Comparison of ENCODE assay signal across 22 mouse cellular contexts in genomic region chr16:43443034-43443433, GRCm38 (mm10).
DNase-seq lines count a peak whose midpoint lies in the region; ATAC-seq lines count a peak whose summit lies in the region.
"Had no signal": no experiment of that assay in that cellular context is flagged by ENCODE, and none has a peak within 500 bp of the region (broad histone marks: within the 10 kb centered on the region; RNA-seq: fewer than 3 reads in every experiment).

No protein-coding gene starts in this region.

- ATAC-seq in forebrain, embryonic 13.5 days: peak; percentile 33; the same call in 1 of the 2 replicates
- ATAC-seq in midbrain, embryonic 11.5 days (ENCODE audit: low FRiP score): peak; percentile 63; the same call in 1 of the 2 replicates
- peak; percentile 63; the same call in 1 of the 2 replicates for ATAC-seq in midbrain, embryonic 13.5 days
- ATAC-seq: intestine, postnatal 0 days; liver, postnatal 0 days had no signal

- no peak overlapping the region for H3K9ac ChIP-seq in forebrain, embryonic 13.5 days
- H3K9ac ChIP-seq in midbrain, embryonic 11.5 days (ENCODE audit: low read length): no peak overlapping the region
- H3K9ac ChIP-seq in midbrain, embryonic 13.5 days (replicated peaks): no peak overlapping the region
- H3K9ac ChIP-seq: limb, embryonic 12.5 days; liver, postnatal 0 days; neural tube, embryonic 13.5 days had no signal

- H3K27me3 ChIP-seq in forebrain, embryonic 13.5 days: no peaks in the 10 kb centered on the region
- no peaks in the 10 kb centered on the region for H3K27me3 ChIP-seq in forebrain, embryonic 10.5 days (ENCODE audit: poor library complexity, severe bottlenecking)
- no peaks in the 10 kb centered on the region for H3K27me3 ChIP-seq in midbrain, embryonic 11.5 days (ENCODE audit: control insufficient read depth, insufficient read depth, low read length)
- H3K27me3 ChIP-seq in midbrain, embryonic 10.5 days (ENCODE audit: low read depth, poor library complexity, severe bottlenecking): no peaks in the 10 kb centered on the region
- no peaks in the 10 kb centered on the region for H3K27me3 ChIP-seq in midbrain, embryonic 13.5 days
- H3K27me3 ChIP-seq: limb, embryonic 12.5 days; neural tube, embryonic 13.5 days had no signal

- WGBS in forebrain, embryonic 13.5 days: 80% methylated on average over 2 of the region's 2 CpGs
- 80% methylated on average over 2 of the region's 2 CpGs for WGBS in forebrain, embryonic 10.5 days
- WGBS in midbrain, embryonic 11.5 days: 77% methylated on average over 2 of the region's 2 CpGs
- 85% methylated on average over 2 of the region's 2 CpGs for WGBS in midbrain, embryonic 10.5 days
- 70% methylated on average over 2 of the region's 2 CpGs for WGBS in midbrain, embryonic 13.5 days

- peaks cover 8% of the 10 kb centered on the region for H3K4me1 ChIP-seq in forebrain, embryonic 13.5 days
- peaks cover 11% of the 10 kb centered on the region for H3K4me1 ChIP-seq in forebrain, embryonic 10.5 days
- H3K4me1 ChIP-seq in midbrain, embryonic 11.5 days (ENCODE audit: control insufficient read depth, insufficient read depth, low read length): peaks cover 4% of the 10 kb centered on the region; the same call in 1 of the 2 replicates
- H3K4me1 ChIP-seq in midbrain, embryonic 10.5 days: peaks cover 9% of the 10 kb centered on the region
- H3K4me1 ChIP-seq in midbrain, embryonic 13.5 days (replicated peaks): peaks cover 8% of the 10 kb centered on the region
- H3K4me1 ChIP-seq: limb, embryonic 12.5 days had no signal

- H3K27ac ChIP-seq in forebrain, embryonic 13.5 days: no peak overlapping the region
- no peak overlapping the region for H3K27ac ChIP-seq in forebrain, embryonic 10.5 days
- no peak overlapping the region for H3K27ac ChIP-seq in midbrain, embryonic 11.5 days (ENCODE audit: low read depth, low read length)
- H3K27ac ChIP-seq in midbrain, embryonic 10.5 days (replicated peaks): no peak overlapping the region
- H3K27ac ChIP-seq in midbrain, embryonic 13.5 days: no peak overlapping the region
- H3K27ac ChIP-seq: embryonic facial prominence, embryonic 10.5 days; layer of hippocampus, adult 2 months; limb, embryonic 12.5 days; neural tube, embryonic 13.5 days had no signal

- no peak overlapping the region for H3K4me3 ChIP-seq in forebrain, embryonic 13.5 days
- no peak overlapping the region for H3K4me3 ChIP-seq in forebrain, embryonic 10.5 days
- H3K4me3 ChIP-seq in midbrain, embryonic 11.5 days (ENCODE audit: low read depth, low read length): no peak overlapping the region
- no peak overlapping the region for H3K4me3 ChIP-seq in midbrain, embryonic 10.5 days
- H3K4me3 ChIP-seq in midbrain, embryonic 13.5 days (replicated peaks): no peak overlapping the region
- H3K4me3 ChIP-seq: embryonic facial prominence, embryonic 10.5 days; layer of hippocampus, adult 2 months; limb, embryonic 12.5 days; neural tube, embryonic 13.5 days had no signal

- DNase-seq in forebrain, embryonic 10.5 days (ENCODE audit: extremely low spot score, low spot score): no peak
- DNase-seq in midbrain, embryonic 11.5 days (ENCODE audit: low spot score, missing footprints): no peak
- no peak for DNase-seq in midbrain, embryonic 10.5 days (ENCODE audit: low spot score)
- DNase-seq in adrenal gland, postnatal 14 days: no peak
- no peak for DNase-seq in right cerebral cortex, postnatal 10 days (ENCODE audit: low spot score in 2 of 2)
- DNase-seq: adrenal gland, postnatal 36 days; cerebellum, adult 11 months; cerebellum, adult 9-11 months; kidney, postnatal 25 days; liver, postnatal 0 days; lung, postnatal 10 days; right cerebral cortex, adult 18-20 months; thymus, adult 18-20 months; thymus, postnatal 36 days had no signal

- H3K4me2 ChIP-seq in forebrain, embryonic 13.5 days: no peak overlapping the region
- H3K4me2 ChIP-seq in midbrain, embryonic 11.5 days: no peak overlapping the region
- H3K4me2 ChIP-seq in midbrain, embryonic 13.5 days (replicated peaks): no peak overlapping the region
- H3K4me2 ChIP-seq: limb, embryonic 12.5 days; liver, embryonic 11.5 days; neural tube, embryonic 13.5 days had no signal

- no peaks in the 10 kb centered on the region for H3K36me3 ChIP-seq in forebrain, embryonic 13.5 days (ENCODE audit: poor library complexity, severe bottlenecking)
- H3K36me3 ChIP-seq in forebrain, embryonic 10.5 days (replicated peaks): no peaks in the 10 kb centered on the region
- no peaks in the 10 kb centered on the region for H3K36me3 ChIP-seq in midbrain, embryonic 11.5 days (ENCODE audit: control insufficient read depth, insufficient read depth, low read length)
- no peaks in the 10 kb centered on the region for H3K36me3 ChIP-seq in midbrain, embryonic 10.5 days
- H3K36me3 ChIP-seq in midbrain, embryonic 13.5 days: no peaks in the 10 kb centered on the region
- H3K36me3 ChIP-seq: embryonic facial prominence, embryonic 10.5 days; limb, embryonic 12.5 days; neural tube, embryonic 13.5 days had no signal

- no peaks in the 10 kb centered on the region for H3K9me3 ChIP-seq in forebrain, embryonic 13.5 days (replicated peaks)
- no peaks in the 10 kb centered on the region for H3K9me3 ChIP-seq in forebrain, embryonic 10.5 days
- H3K9me3 ChIP-seq in midbrain, embryonic 11.5 days (ENCODE audit: control insufficient read depth, low read length): no peaks in the 10 kb centered on the region
- no peaks in the 10 kb centered on the region for H3K9me3 ChIP-seq in midbrain, embryonic 10.5 days (replicated peaks)
- H3K9me3 ChIP-seq in midbrain, embryonic 13.5 days: no peaks in the 10 kb centered on the region
- H3K9me3 ChIP-seq: embryonic facial prominence, embryonic 10.5 days; limb, embryonic 12.5 days; neural tube, embryonic 13.5 days had no signal
